Mouse (Mus musculus): ENCODE measurements around the gene Gm5072. TPM values are rescaled to one million over a fixed set of nuclear protein-coding genes. Genes with fewer than 3 reads are reported as not detected.

The Gm5072 gene
- polyA plus RNA-seq (2012; rRNA removed; ENCODE audit: low replicate concordance) = not detected in 2 replicates

DNA sequence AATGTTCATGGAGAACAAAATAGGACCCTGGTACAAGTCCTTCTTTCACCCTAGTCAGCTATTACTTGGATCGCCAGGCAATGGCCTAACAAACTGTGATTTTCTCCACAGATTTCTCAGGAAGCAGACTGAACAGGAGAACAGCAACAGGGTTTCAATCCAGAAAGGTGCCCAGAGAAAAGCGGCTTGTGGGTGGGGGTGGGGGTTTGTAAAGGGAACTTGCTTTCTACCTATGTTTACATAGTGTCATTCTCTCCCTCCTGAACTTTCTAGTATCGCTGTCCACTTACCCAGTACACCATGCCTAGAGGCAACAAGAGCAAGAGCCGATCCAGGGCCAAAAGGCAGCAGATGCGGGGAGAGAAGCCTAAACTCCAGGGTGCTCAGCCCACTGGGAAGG, at the start of gene Gm5072:
TSS of gene Gm5072 (plus strand) at position 301 of the 400 bp plus-strand sequence.

Other genes starting within 250 kb of the Gm5072 start
- not detected in 2 replicates for gene Mageb2, start 60.8 kb upstream of the Gm5072 start, polyA plus RNA-seq (2012; rRNA removed; ENCODE audit: low replicate concordance)
- not detected in 2 replicates for gene Gm8914, start 87.6 kb downstream of the Gm5072 start, polyA plus RNA-seq (2012; rRNA removed; ENCODE audit: low replicate concordance)
- gene 1700084M14Rik, start 183.4 kb downstream of the Gm5072 start, polyA plus RNA-seq (2012; rRNA removed; ENCODE audit: low replicate concordance) = not detected in 2 replicates
- not detected in 2 replicates for gene Gm14781, start 239.7 kb downstream of the Gm5072 start, polyA plus RNA-seq (2012; rRNA removed; ENCODE audit: low replicate concordance)